Mouse (Mus musculus): Measurements from ENCODE around the gene Krt7. TPM values are rescaled to one million over a fixed set of nuclear protein-coding genes. Genes with fewer than 3 reads are reported as not detected.

Gene Krt7
- polyA plus RNA-seq, 1 experiment from 2014 or later = 86.1 TPM

GRCm38 (mm10) chr15:101366482-101366881, 44.4 kb upstream of the Krt7 start:
- Histone ChIP-seq H3K4me2 (replicated peaks; ENCODE audit: low read depth) (no peak overlapping the region), H3K9ac (ENCODE audit: low read depth, low read length) (no peak overlapping the region), H3K4me3 (ENCODE audit: low read depth, low read length) (no peak overlapping the region), H3K4me1 (replicated peaks; ENCODE audit: control insufficient read depth, insufficient read depth, low read length) (peaks cover 3% of the 10 kb centered on the region; the same call in 1 of the 2 replicates), H3K27ac (ENCODE audit: low read depth, low read length) (no peak overlapping the region), H3K9me3 (ENCODE audit: control insufficient read depth) (no peaks in the 10 kb centered on the region), H3K27me3 (replicated peaks; ENCODE audit: control insufficient read depth, insufficient read depth, low read length) (no peaks in the 10 kb centered on the region), H3K36me3 (ENCODE audit: control insufficient read depth, insufficient read depth) (no peaks in the 10 kb centered on the region)
- no peak for ATAC-seq
- TF ChIP-seq CTCF (IDR thresholded peaks at IDR 0.05; ENCODE audit: low read depth) = no peak
- 43% methylated on average over 3 of the region's 3 CpGs for WGBS

DNA sequence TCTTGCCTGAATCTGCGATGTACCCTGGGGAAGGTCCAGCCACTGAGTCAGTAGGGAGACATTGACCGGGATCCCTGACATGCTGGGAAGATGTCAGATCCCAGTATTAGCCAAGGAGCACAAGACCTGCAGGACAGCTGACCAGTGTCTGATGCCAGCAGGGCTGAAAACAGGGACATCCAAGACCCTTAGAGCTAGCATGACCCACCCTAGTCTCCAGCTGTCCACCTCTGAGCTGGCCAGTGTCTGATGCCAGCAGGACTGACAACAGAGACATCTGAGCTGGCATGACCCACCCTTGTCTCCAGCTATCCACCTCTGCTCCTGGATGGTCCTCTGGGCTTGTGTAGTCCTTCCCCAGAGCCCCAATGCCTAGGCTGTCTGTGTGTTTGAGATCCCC, 43.9 kb upstream of the Krt7 start:
- Histone ChIP-seq H3K27ac (ENCODE audit: low read depth, low read length) (no peak overlapping the region), H3K4me2 (replicated peaks; ENCODE audit: low read depth) (no peak overlapping the region), H3K36me3 (ENCODE audit: control insufficient read depth, insufficient read depth) (no peaks in the 10 kb centered on the region), H3K9me3 (ENCODE audit: control insufficient read depth) (no peaks in the 10 kb centered on the region), H3K4me1 (replicated peaks; ENCODE audit: control insufficient read depth, insufficient read depth, low read length) (peaks cover 3% of the 10 kb centered on the region; the same call in 1 of the 2 replicates), H3K4me3 (ENCODE audit: low read depth, low read length) (no peak overlapping the region), H3K9ac (ENCODE audit: low read depth, low read length) (no peak overlapping the region), H3K27me3 (replicated peaks; ENCODE audit: control insufficient read depth, insufficient read depth, low read length) (no peaks in the 10 kb centered on the region)
- no peak for ATAC-seq
- no peak for TF ChIP-seq CTCF (IDR thresholded peaks at IDR 0.05; ENCODE audit: low read depth)
- WGBS = 65% methylated on average over 2 of the region's 2 CpGs

DNA sequence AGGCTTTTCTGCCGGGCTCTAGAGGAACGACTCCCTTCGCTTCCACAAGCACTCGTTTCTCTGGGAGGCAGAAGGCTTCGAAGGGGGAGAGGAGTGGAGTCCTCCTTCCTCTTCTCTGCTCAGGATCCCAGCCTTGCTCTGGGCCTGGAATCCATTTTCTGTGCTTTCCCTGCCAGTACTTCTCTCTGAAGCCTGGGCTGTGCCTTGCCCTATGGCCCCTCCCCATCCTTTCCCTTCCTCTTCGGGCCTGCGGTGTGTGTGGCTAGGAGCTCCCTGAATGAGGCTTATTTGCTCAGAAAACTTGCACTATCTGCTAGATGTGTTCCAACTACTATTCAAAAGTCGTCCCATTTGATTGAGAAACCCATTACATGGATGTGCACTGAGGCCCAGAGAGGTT, 43.3 kb upstream of the Krt7 start:
- Histone ChIP-seq H3K4me2 (replicated peaks; ENCODE audit: low read depth) (no peak overlapping the region), H3K27ac (ENCODE audit: low read depth, low read length) (no peak overlapping the region), H3K27me3 (replicated peaks; ENCODE audit: control insufficient read depth, insufficient read depth, low read length) (no peaks in the 10 kb centered on the region), H3K9me3 (ENCODE audit: control insufficient read depth) (no peaks in the 10 kb centered on the region), H3K9ac (ENCODE audit: low read depth, low read length) (no peak overlapping the region), H3K4me1 (replicated peaks; ENCODE audit: control insufficient read depth, insufficient read depth, low read length) (peaks cover 7% of the 10 kb centered on the region; the same call in 1 of the 2 replicates), H3K4me3 (ENCODE audit: low read depth, low read length) (no peak overlapping the region), H3K36me3 (ENCODE audit: control insufficient read depth, insufficient read depth) (no peaks in the 10 kb centered on the region)
- WGBS = 76% methylated on average over 8 of the region's 8 CpGs
- no peak for TF ChIP-seq CTCF (IDR thresholded peaks at IDR 0.05; ENCODE audit: low read depth)
- ATAC-seq = no peak

DNA sequence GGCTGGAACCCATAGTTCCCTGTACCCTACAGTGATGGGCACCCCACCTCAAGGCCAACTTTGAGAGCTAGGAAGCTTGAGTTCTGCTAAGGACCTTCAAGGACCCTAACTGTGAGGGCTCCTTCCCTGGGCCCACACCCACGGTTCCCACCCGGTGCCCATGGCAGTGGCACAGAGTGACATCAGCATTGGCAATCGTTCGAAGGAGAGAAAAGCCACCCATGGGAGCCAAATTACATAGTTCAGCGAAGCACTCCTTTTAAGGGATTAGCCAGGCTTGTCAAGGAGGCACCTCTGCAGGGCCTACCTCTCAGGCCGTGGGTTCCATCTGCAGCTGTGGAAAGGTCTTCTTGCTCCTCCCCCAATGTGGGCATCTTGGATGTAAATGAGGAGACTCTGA, 42.8 kb upstream of the Krt7 start:
- no peak for TF ChIP-seq CTCF (IDR thresholded peaks at IDR 0.05; ENCODE audit: low read depth)
- Histone ChIP-seq H3K9me3 (ENCODE audit: control insufficient read depth) (no peaks in the 10 kb centered on the region), H3K36me3 (ENCODE audit: control insufficient read depth, insufficient read depth) (no peaks in the 10 kb centered on the region), H3K4me1 (replicated peaks; ENCODE audit: control insufficient read depth, insufficient read depth, low read length) (peaks cover 7% of the 10 kb centered on the region; the same call in 1 of the 2 replicates), H3K27me3 (replicated peaks; ENCODE audit: control insufficient read depth, insufficient read depth, low read length) (no peaks in the 10 kb centered on the region), H3K4me3 (ENCODE audit: low read depth, low read length) (no peak overlapping the region), H3K9ac (ENCODE audit: low read depth, low read length) (no peak overlapping the region), H3K27ac (ENCODE audit: low read depth, low read length) (no peak overlapping the region), H3K4me2 (replicated peaks; ENCODE audit: low read depth) (no peak overlapping the region)
- 84% methylated on average over 6 of the region's 6 CpGs for WGBS
- ATAC-seq = no peak

GRCm38 (mm10) chr15:101368502-101369381, 42.1 kb upstream of the Krt7 start:
- no peak overlapping the region for H3K4me3 ChIP-seq (ENCODE audit: low read depth, low read length)
- H3K9ac ChIP-seq (ENCODE audit: low read depth, low read length) = no peak overlapping the region
- ATAC-seq = no peak
- no peaks in the 10 kb centered on the region for H3K9me3 ChIP-seq (ENCODE audit: control insufficient read depth)
- 76% methylated on average over 11 of the region's 11 CpGs for WGBS
- H3K4me2 ChIP-seq (replicated peaks; ENCODE audit: low read depth) = no peak overlapping the region
- peaks cover 7% of the 10 kb centered on the region; the same call in 1 of the 2 replicates for H3K4me1 ChIP-seq (replicated peaks; ENCODE audit: control insufficient read depth, insufficient read depth, low read length)
- H3K27ac ChIP-seq (ENCODE audit: low read depth, low read length) = no peak overlapping the region
- H3K36me3 ChIP-seq (ENCODE audit: control insufficient read depth, insufficient read depth) = no peaks in the 10 kb centered on the region
- H3K27me3 ChIP-seq (replicated peaks; ENCODE audit: control insufficient read depth, insufficient read depth, low read length) = no peaks in the 10 kb centered on the region
- TF ChIP-seq CTCF (IDR thresholded peaks at IDR 0.05; ENCODE audit: low read depth) = no peak

GRCm38 (mm10) chr15:101369382-101370100, 41.3 kb upstream of the Krt7 start:
- Histone ChIP-seq H3K4me2 (replicated peaks; ENCODE audit: low read depth) (no peak overlapping the region), H3K4me1 (replicated peaks; ENCODE audit: control insufficient read depth, insufficient read depth, low read length) (peaks cover 7% of the 10 kb centered on the region; the same call in 1 of the 2 replicates), H3K9ac (ENCODE audit: low read depth, low read length) (no peak overlapping the region), H3K36me3 (ENCODE audit: control insufficient read depth, insufficient read depth) (no peaks in the 10 kb centered on the region), H3K27ac (ENCODE audit: low read depth, low read length) (no peak overlapping the region), H3K9me3 (ENCODE audit: control insufficient read depth) (no peaks in the 10 kb centered on the region), H3K27me3 (replicated peaks; ENCODE audit: control insufficient read depth, insufficient read depth, low read length) (no peaks in the 10 kb centered on the region), H3K4me3 (ENCODE audit: low read depth, low read length) (no peak overlapping the region)
- ATAC-seq = no peak
- 40% methylated on average over 12 of the region's 12 CpGs for WGBS
- TF ChIP-seq CTCF (IDR thresholded peaks at IDR 0.05; ENCODE audit: low read depth) = no peak
